Comparison of ENCODE assay signal across 9 mouse cellular contexts in genomic region chr9:120830526-120830925, GRCm38 (mm10).
DNase-seq lines count a peak whose midpoint lies in the region; ATAC-seq lines count a peak whose summit lies in the region.
"Had no signal": no experiment of that assay in that cellular context is flagged by ENCODE, and none has a peak within 500 bp of the region (broad histone marks: within the 10 kb centered on the region; RNA-seq: fewer than 3 reads in every experiment).

No protein-coding gene starts in this region.

- H3K4me3 ChIP-seq in megakaryocyte, embryonic 14.5 days (replicated peaks), result peak overlapping the region; percentile 9
- H3K4me3 ChIP-seq: midbrain, embryonic 12.5 days had no signal

- peaks cover 33% of the 10 kb centered on the region for H3K9me3 ChIP-seq in megakaryocyte, embryonic 14.5 days
- H3K9me3 ChIP-seq: midbrain, embryonic 12.5 days had no signal

- ATAC-seq in megakaryocyte, adult 5-6 weeks (ENCODE audit: poor library complexity, severe bottlenecking), result no peak

- H3K27me3 ChIP-seq in megakaryocyte, embryonic 14.5 days (replicated peaks), result peaks cover 15% of the 10 kb centered on the region
- H3K27me3 ChIP-seq: midbrain, embryonic 12.5 days had no signal

- H3K4me1 ChIP-seq in megakaryocyte, embryonic 14.5 days, result peaks cover 5% of the 10 kb centered on the region; the same call in 1 of the 2 replicates
- H3K4me1 ChIP-seq: midbrain, embryonic 12.5 days had no signal

- H3K36me3 ChIP-seq in megakaryocyte, embryonic 14.5 days (replicated peaks; ENCODE audit: low read length), result no peaks in the 10 kb centered on the region
- H3K36me3 ChIP-seq: midbrain, embryonic 12.5 days had no signal

- DNase-seq in adrenal gland, postnatal 14 days, result peak; percentile 86
- DNase-seq in fat pad, adult 2 months (ENCODE audit: extremely low read depth, low read depth, low spot score), result peak; percentile 14
- peak; percentile 69 to 77 for DNase-seq in kidney, postnatal 25 days
- DNase-seq in embryo, embryonic 11 days, result no peak
- DNase-seq in spleen, adult 18-20 months, result no peak
- no peak for DNase-seq in thymus, postnatal 0 days (ENCODE audit: low spot score)

Comparison
In these comparisons a context has a peak if more than half of its experiments do, and no peak if none do; other contexts are left out.
1. DNase-seq: peak in adrenal gland, postnatal 14 days (single experiment), fat pad, adult 2 months (single experiment) and kidney, postnatal 25 days (2 of 2); none in embryo, embryonic 11 days (single experiment), spleen, adult 18-20 months (0 of 2) and thymus, postnatal 0 days (single experiment).